Mouse (Mus musculus) midbrain, embryonic 13.5 days (tissue): ENCODE measurements at regions not wholly inside any gene's neighbourhood (a gene's known extent, or its start where the extent isn't known, plus 50 kb on each side); places are given as distances from the start of the nearest gene placed in this dataset.

ENCODE experiments used
- ATAC-seq: fragments of 200-750 bp; cut with Nextera tagmentation; 2 replicates; pipeline ENCODE4 v1.8.0; 2017; ENCODE audit warnings: mild to moderate bottlenecking, moderate TSS enrichment, moderate library complexity
- H3K27ac ChIP-seq: fragments of 300-500 bp; sonication (generic); 2 replicates; pipeline ENCODE4 v1.5.1; 2015; ENCODE audit warnings: inconsistent platforms, mild to moderate bottlenecking, moderate library complexity
- H3K27me3 ChIP-seq: fragments of 300-500 bp; sonication (generic); 2 replicates; pipeline ENCODE4 v1.6.1; 2015; ENCODE audit warnings: mild to moderate bottlenecking, inconsistent platforms
- H3K36me3 ChIP-seq: fragments of 300-500 bp; sonication (generic); 2 replicates; pipeline ENCODE4 v1.6.1; 2015; ENCODE audit warnings: mild to moderate bottlenecking, inconsistent platforms
- H3K4me1 ChIP-seq: fragments of 300-500 bp; sonication (generic); replicated peaks from 2 replicates; pipeline ENCODE4 v1.6.1; 2015; ENCODE audit warnings: inconsistent platforms
- H3K4me2 ChIP-seq: fragments of 300-500 bp; sonication (generic); replicated peaks from 2 replicates; pipeline ENCODE4 v1.6.1; 2015; ENCODE audit warnings: moderate library complexity, mild to moderate bottlenecking, inconsistent platforms
- H3K4me3 ChIP-seq: fragments of 300-500 bp; sonication (generic); replicated peaks from 2 replicates; pipeline ENCODE4 v1.5.1; 2015; ENCODE audit warnings: mild to moderate bottlenecking, inconsistent platforms
- H3K9ac ChIP-seq: fragments of 300-500 bp; sonication (generic); replicated peaks from 2 replicates; pipeline ENCODE4 v1.6.1; 2015; ENCODE audit warnings: mild to moderate bottlenecking, inconsistent platforms
- H3K9me3 ChIP-seq: fragments of 300-500 bp; sonication (generic); 2 replicates; pipeline ENCODE4 v1.6.1; 2016; ENCODE audit warnings: mild to moderate bottlenecking, inconsistent platforms
- WGBS: fragments of 180-500 bp; shearing (Covaris S2); methylation state at CpG from one replicate; pipeline ENCODE4 v1.1.7; 2015; 5-methylcytosine and 5-hydroxymethylcytosine counted together

DNA sequence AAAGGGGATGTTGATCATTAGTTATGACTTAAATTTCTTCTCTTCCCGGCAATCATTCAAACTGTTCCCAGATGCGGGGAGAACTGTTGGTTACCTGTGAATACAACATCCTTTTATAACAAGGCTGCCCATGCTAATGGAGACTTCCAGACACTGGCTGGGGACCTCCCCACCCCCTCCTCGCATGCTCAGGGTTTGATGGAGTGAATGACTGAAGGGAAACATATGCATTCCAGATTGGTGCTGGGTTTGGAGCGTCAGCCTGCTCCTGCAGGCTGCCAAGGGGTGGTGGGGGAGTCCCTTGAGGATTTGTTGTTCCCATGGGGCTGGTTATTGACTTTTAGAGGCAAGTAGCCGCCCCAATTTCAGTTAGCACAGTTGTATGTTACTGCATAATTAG lies 161.9 kb downstream of the Ttc32 start:
- Histone ChIP-seq H3K27ac (no peak overlapping the region), H3K4me3 (no peak overlapping the region), H3K27me3 (no peaks in the 10 kb centered on the region), H3K9ac (no peak overlapping the region), H3K4me2 (no peak overlapping the region), H3K4me1 (no peaks in the 10 kb centered on the region), H3K36me3 (no peaks in the 10 kb centered on the region), H3K9me3 (no peaks in the 10 kb centered on the region)
- WGBS, result 86% methylated on average over 5 of the region's 5 CpGs
- no peak for ATAC-seq

- no peaks in the 10 kb centered on the region for H3K27me3 ChIP-seq
- no peaks in the 10 kb centered on the region for H3K9me3 ChIP-seq
- no peak overlapping the region for H3K9ac ChIP-seq
- WGBS, result 91% methylated on average over 2 of the region's 2 CpGs
- H3K4me2 ChIP-seq, result no peak overlapping the region
- H3K4me3 ChIP-seq, result no peak overlapping the region
- H3K27ac ChIP-seq, result no peak overlapping the region
- H3K36me3 ChIP-seq, result no peaks in the 10 kb centered on the region
- no peaks in the 10 kb centered on the region for H3K4me1 ChIP-seq
- no peak for ATAC-seq
Measured at GRCm38 (mm10) chr12:9199321-9199720, 169.5 kb downstream of the Ttc32 start.

DNA sequence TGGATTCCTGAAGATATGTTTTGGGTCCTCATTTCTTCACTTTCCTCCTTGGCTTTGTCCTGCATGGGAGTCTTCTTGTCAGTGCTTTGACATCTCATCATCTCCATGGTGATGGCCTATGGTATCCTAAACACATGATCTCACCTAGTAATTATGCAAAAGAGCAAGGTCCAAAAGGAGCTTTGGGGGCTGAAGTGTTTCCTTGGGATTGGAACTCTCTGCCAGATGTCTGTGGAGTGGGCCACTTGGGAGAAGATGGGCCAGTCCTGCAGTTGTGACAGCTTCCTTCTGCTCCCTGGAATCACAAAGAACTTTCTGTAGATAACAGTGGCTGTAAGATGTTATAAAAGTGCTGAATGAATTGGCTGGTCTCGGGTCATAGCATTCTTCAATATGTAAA lies 182.4 kb downstream of the Ttc32 start:
- H3K9me3 ChIP-seq, result no peaks in the 10 kb centered on the region
- no peak overlapping the region for H3K9ac ChIP-seq
- no peaks in the 10 kb centered on the region for H3K36me3 ChIP-seq
- H3K4me3 ChIP-seq, result no peak overlapping the region
- H3K4me2 ChIP-seq, result no peak overlapping the region
- 84% methylated on average over 1 of the region's 1 CpGs for WGBS
- no peaks in the 10 kb centered on the region for H3K4me1 ChIP-seq
- ATAC-seq, result no peak
- H3K27ac ChIP-seq, result no peak overlapping the region
- H3K27me3 ChIP-seq, result no peaks in the 10 kb centered on the region

GRCm38 (mm10) chr12:9224971-9225370 lies 195.2 kb downstream of the Ttc32 start:
- no peak overlapping the region for H3K4me2 ChIP-seq
- no peaks in the 10 kb centered on the region for H3K36me3 ChIP-seq
- no peaks in the 10 kb centered on the region for H3K4me1 ChIP-seq
- no peak for ATAC-seq
- H3K27me3 ChIP-seq, result no peaks in the 10 kb centered on the region
- no peak overlapping the region for H3K9ac ChIP-seq
- H3K9me3 ChIP-seq, result no peaks in the 10 kb centered on the region
- WGBS, result 46% methylated on average over 5 of the region's 5 CpGs
- no peak overlapping the region for H3K27ac ChIP-seq
- H3K4me3 ChIP-seq, result no peak overlapping the region

DNA sequence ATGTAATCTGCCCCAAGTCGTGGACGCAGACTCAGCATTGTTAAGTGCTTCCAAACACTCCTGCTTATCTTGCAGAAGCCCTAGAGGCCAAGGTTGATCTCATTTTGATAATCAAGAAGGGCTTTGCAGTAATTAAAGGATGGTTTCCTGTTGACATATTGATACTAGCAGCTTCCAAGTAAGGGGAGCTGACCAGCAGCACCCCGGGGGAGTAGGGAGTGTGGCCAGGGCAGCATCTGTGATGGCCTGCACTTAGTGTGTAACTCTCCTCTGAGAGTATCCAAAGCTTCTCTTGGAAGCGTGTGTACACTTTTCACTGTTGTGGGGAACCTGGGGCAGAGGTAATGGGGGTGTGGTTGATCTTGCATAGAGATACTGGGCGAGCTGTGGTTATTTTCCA lies 198.1 kb downstream of the Ttc32 start:
- no peak overlapping the region for H3K4me2 ChIP-seq
- H3K9me3 ChIP-seq, result no peaks in the 10 kb centered on the region
- H3K36me3 ChIP-seq, result no peaks in the 10 kb centered on the region
- no peak overlapping the region for H3K4me3 ChIP-seq
- H3K27ac ChIP-seq, result no peak overlapping the region
- H3K4me1 ChIP-seq, result no peaks in the 10 kb centered on the region
- H3K9ac ChIP-seq, result no peak overlapping the region
- no peak for ATAC-seq
- 91% methylated on average over 5 of the region's 5 CpGs for WGBS
- no peaks in the 10 kb centered on the region for H3K27me3 ChIP-seq

GRCm38 (mm10) chr12:9228486-9228885 lies 198.7 kb downstream of the Ttc32 start:
- no peak overlapping the region for H3K9ac ChIP-seq
- no peak overlapping the region for H3K4me3 ChIP-seq
- no peaks in the 10 kb centered on the region for H3K27me3 ChIP-seq
- no peak overlapping the region for H3K27ac ChIP-seq
- WGBS, result 89% methylated on average over 2 of the region's 2 CpGs
- no peak overlapping the region for H3K4me2 ChIP-seq
- H3K36me3 ChIP-seq, result no peaks in the 10 kb centered on the region
- ATAC-seq, result no peak
- no peaks in the 10 kb centered on the region for H3K4me1 ChIP-seq
- H3K9me3 ChIP-seq, result no peaks in the 10 kb centered on the region

GRCm38 (mm10) chr12:9229981-9230380 lies 200.2 kb downstream of the Ttc32 start:
- Histone ChIP-seq H3K9ac (no peak overlapping the region), H3K4me1 (no peaks in the 10 kb centered on the region), H3K4me3 (no peak overlapping the region), H3K4me2 (no peak overlapping the region), H3K27me3 (no peaks in the 10 kb centered on the region), H3K9me3 (no peaks in the 10 kb centered on the region), H3K27ac (no peak overlapping the region), H3K36me3 (no peaks in the 10 kb centered on the region)
- WGBS, result 82% methylated on average over 4 of the region's 4 CpGs
- no peak for ATAC-seq

DNA sequence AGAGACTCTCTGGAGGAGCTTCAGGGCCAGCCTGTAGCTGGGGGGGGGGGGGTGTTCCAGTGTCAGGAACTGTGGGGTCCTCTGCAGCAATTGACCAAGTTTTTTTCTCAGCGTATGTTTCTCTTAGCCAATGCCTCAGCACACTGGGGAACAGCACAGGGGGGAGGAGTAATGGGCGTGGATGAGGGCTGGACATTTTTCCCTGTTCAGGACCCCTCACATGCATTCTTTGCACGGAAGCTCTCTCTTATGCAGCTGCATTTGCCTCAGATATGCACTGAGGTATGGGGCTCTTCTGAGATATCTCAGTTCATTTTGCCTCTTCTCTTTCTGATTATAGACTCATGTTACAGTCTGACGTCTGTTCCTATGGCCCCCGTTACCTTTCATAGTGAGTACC lies 200.8 kb downstream of the Ttc32 start:
- H3K4me1 ChIP-seq, result no peaks in the 10 kb centered on the region
- H3K9ac ChIP-seq, result no peak overlapping the region
- no peak overlapping the region for H3K4me2 ChIP-seq
- no peaks in the 10 kb centered on the region for H3K9me3 ChIP-seq
- H3K4me3 ChIP-seq, result no peak overlapping the region
- H3K36me3 ChIP-seq, result no peaks in the 10 kb centered on the region
- H3K27me3 ChIP-seq, result no peaks in the 10 kb centered on the region
- 84% methylated on average over 5 of the region's 5 CpGs for WGBS
- H3K27ac ChIP-seq, result no peak overlapping the region
- ATAC-seq, result no peak

DNA sequence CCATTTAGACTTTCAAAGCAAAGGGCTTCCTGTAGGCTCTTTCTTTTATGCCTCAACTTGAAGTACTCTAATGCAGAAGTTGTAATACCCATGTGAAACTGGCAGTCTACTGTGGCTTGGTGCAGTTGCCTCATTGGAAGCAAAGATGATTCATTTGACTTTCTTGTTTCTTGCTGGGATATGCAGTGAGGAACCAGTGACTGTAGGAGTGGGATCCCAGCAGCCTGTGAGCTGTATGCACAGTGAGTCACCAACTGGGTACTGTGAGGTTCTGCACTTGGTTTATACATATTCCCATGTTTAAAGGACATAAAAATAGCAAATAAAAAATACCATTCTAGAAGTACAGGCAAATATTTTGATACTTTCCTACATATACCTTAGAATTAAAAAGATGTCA lies 202.6 kb downstream of the Ttc32 start:
- Histone ChIP-seq H3K4me3 (no peak overlapping the region), H3K9me3 (no peaks in the 10 kb centered on the region), H3K4me1 (no peaks in the 10 kb centered on the region), H3K27ac (no peak overlapping the region), H3K27me3 (no peaks in the 10 kb centered on the region), H3K4me2 (no peak overlapping the region), H3K9ac (no peak overlapping the region), H3K36me3 (no peaks in the 10 kb centered on the region)
- ATAC-seq, result no peak

DNA sequence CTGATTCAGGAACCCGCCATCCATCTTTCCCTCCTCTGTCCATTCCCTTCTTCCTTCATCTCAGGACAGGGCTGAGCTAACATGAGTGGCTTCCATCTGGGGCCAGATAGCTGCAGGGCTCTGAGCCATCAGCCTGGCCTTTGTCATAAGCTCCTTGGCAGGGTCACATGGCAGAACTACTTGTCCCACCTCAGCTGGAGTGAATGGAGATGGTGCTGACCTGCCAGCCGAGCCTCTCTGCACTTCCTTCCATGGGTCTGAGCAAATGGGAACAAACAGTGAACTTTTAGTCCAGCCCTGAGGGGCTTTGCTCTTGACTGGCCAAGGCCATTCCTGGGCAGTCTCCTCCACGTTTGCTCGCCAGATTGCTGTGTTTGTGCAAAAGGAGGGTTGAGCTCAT lies 206.1 kb downstream of the Ttc32 start:
- no peak overlapping the region for H3K4me3 ChIP-seq
- H3K4me1 ChIP-seq, result no peaks in the 10 kb centered on the region
- H3K36me3 ChIP-seq, result no peaks in the 10 kb centered on the region
- ATAC-seq, result no peak
- H3K9ac ChIP-seq, result no peak overlapping the region
- H3K9me3 ChIP-seq, result no peaks in the 10 kb centered on the region
- WGBS, result 87% methylated on average over 4 of the region's 4 CpGs
- no peaks in the 10 kb centered on the region for H3K27me3 ChIP-seq
- no peak overlapping the region for H3K4me2 ChIP-seq
- no peak overlapping the region for H3K27ac ChIP-seq

DNA sequence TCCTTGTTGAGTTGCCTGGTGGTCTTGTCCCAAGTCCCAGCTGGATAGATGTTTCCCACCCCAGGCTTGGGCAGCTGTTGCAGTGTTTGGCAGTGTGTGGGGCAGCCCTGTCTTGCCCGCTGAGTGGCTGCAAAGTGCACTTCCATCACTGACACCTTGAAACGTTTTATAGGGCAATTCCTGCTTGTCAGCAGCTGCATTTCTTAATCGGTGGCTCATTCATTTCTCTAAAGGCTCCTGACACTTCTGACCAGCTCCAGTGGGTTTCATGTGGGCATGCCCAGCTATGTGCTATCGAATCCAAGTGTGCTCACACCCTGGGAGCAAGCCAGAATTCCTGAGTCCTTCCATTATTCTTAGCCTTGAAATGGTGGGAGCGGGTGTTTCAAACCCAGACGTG lies 207.7 kb downstream of the Ttc32 start:
- H3K4me1 ChIP-seq, result no peaks in the 10 kb centered on the region
- ATAC-seq, result no peak
- no peak overlapping the region for H3K4me3 ChIP-seq
- H3K4me2 ChIP-seq, result no peak overlapping the region
- no peaks in the 10 kb centered on the region for H3K9me3 ChIP-seq
- H3K36me3 ChIP-seq, result no peaks in the 10 kb centered on the region
- no peaks in the 10 kb centered on the region for H3K27me3 ChIP-seq
- no peak overlapping the region for H3K27ac ChIP-seq
- H3K9ac ChIP-seq, result no peak overlapping the region
- WGBS, result 85% methylated on average over 6 of the region's 6 CpGs

DNA sequence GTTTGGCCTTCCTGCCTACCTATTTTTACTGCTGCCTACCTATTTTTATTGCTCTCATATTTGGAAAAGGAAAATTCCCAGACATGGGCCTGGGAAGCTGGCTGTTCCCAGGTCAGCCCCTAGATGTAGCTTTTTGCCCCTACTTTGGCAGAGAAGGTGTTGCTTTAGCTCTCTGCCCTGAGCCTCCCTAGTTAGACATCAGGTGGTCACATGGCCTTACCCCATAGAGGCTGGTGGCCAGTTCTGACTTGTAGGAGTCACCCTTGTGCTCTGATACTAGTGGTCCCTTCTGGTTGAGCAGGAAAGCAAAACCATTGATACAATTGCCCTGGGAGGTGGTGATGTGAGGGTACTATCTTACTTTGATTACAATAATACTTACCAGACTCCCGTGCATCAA lies 208.2 kb downstream of the Ttc32 start:
- 84% methylated on average over 1 of the region's 1 CpGs for WGBS
- no peak overlapping the region for H3K4me3 ChIP-seq
- H3K4me1 ChIP-seq, result no peaks in the 10 kb centered on the region
- no peaks in the 10 kb centered on the region for H3K9me3 ChIP-seq
- H3K4me2 ChIP-seq, result no peak overlapping the region
- no peak overlapping the region for H3K9ac ChIP-seq
- ATAC-seq, result no peak
- no peak overlapping the region for H3K27ac ChIP-seq
- H3K27me3 ChIP-seq, result no peaks in the 10 kb centered on the region
- no peaks in the 10 kb centered on the region for H3K36me3 ChIP-seq

- no peaks in the 10 kb centered on the region for H3K4me1 ChIP-seq
- no peak overlapping the region for H3K9ac ChIP-seq
- no peaks in the 10 kb centered on the region for H3K27me3 ChIP-seq
- ATAC-seq, result no peak
- H3K27ac ChIP-seq, result no peak overlapping the region
- no peaks in the 10 kb centered on the region for H3K9me3 ChIP-seq
- no peak overlapping the region for H3K4me2 ChIP-seq
- H3K36me3 ChIP-seq, result no peaks in the 10 kb centered on the region
- H3K4me3 ChIP-seq, result no peak overlapping the region
- 89% methylated on average over 5 of the region's 5 CpGs for WGBS
Measured at GRCm38 (mm10) chr12:9247506-9247905, 217.7 kb downstream of the Ttc32 start.
